Mouse (Mus musculus) ES-E14 (cell line): Measurements from ENCODE around the gene Hoxc13.

Experiments used
- CHD2 ChIP-seq: IDR thresholded peaks from 2 replicates; pipeline ENCODE4 v1.6.1; 2014; ENCODE audit warnings: mild to moderate bottlenecking, low read depth, low read length, inconsistent platforms
- HCFC1 ChIP-seq: IDR thresholded peaks from 2 replicates; pipeline ENCODE4 v1.6.1; 2012; ENCODE audit warnings: low read length, inconsistent platforms, borderline replicate concordance; ENCODE audit not compliant: insufficient read depth
- MAFK ChIP-seq: IDR thresholded peaks from 2 replicates; pipeline ENCODE4 v1.6.1; 2014; ENCODE audit warnings: mild to moderate bottlenecking, low read depth, low read length, inconsistent platforms; ENCODE audit not compliant: insufficient read depth
- ZC3H11A ChIP-seq: IDR thresholded peaks from 2 replicates; pipeline ENCODE4 v1.6.1; 2012; ENCODE audit warnings: low read depth, mild to moderate bottlenecking, inconsistent platforms, low read length, borderline replicate concordance

- TF ChIP-seq MAFK (no peak), CHD2 (no peak), ZC3H11A (no peak), HCFC1 (no peak)
These were observed 51.4 kb downstream of the Hoxc13 start for GRCm38 (mm10) chr15:102972254-102972653.
